Mouse (Mus musculus) kidney, embryonic 14.5 days (tissue): ENCODE results near the gene Gpatch3. TPM values are rescaled to one million over a fixed set of nuclear protein-coding genes. Genes with fewer than 3 reads are reported as not detected.

Source experiments
- ATAC-seq: fragments of 200-750 bp; cut with Nextera tagmentation; 2 replicates; pipeline ENCODE4 v1.8.0; 2017; ENCODE audit warnings: moderate number of reproducible peaks, mild to moderate bottlenecking, moderate TSS enrichment, moderate library complexity; ENCODE audit not compliant: low FRiP score, low TSS enrichment
- H3K27ac ChIP-seq: fragments of 300-500 bp; sonication (generic); 2 replicates; pipeline ENCODE4 v1.5.1; 2014; ENCODE audit warnings: low read depth, mild to moderate bottlenecking, low read length, moderate library complexity, mixed read lengths
- H3K27me3 ChIP-seq: fragments of 300-500 bp; sonication (generic); 2 replicates; pipeline ENCODE4 v1.6.1; 2014; ENCODE audit warnings: mild to moderate bottlenecking, low read length; ENCODE audit not compliant: control insufficient read depth, insufficient read depth
- H3K36me3 ChIP-seq: fragments of 300-500 bp; sonication (generic); 2 replicates; pipeline ENCODE4 v1.6.1; 2014; ENCODE audit warnings: low read length, mixed read lengths; ENCODE audit not compliant: control insufficient read depth, insufficient read depth
- H3K4me1 ChIP-seq: fragments of 300-500 bp; sonication (generic); 2 replicates; pipeline ENCODE4 v1.6.1; 2014; ENCODE audit warnings: low read length, mixed read lengths; ENCODE audit not compliant: control insufficient read depth, insufficient read depth
- H3K4me2 ChIP-seq: fragments of 300-500 bp; sonication (generic); replicated peaks from 2 replicates; pipeline ENCODE4 v1.6.1; 2014; ENCODE audit warnings: low read depth, mild to moderate bottlenecking, low read length
- H3K4me3 ChIP-seq: fragments of 300-500 bp; sonication (generic); 2 replicates; pipeline ENCODE4 v1.5.1; 2014; ENCODE audit warnings: mild to moderate bottlenecking, low read length
- H3K9ac ChIP-seq: fragments of 300-500 bp; sonication (generic); 2 replicates; pipeline ENCODE4 v1.6.1; 2014; ENCODE audit warnings: low read depth, mild to moderate bottlenecking, low read length, moderate library complexity
- H3K9me3 ChIP-seq: fragments of 300-500 bp; sonication (generic); 2 replicates; pipeline ENCODE4 v1.6.1; 2016; ENCODE audit warnings: low read length; ENCODE audit not compliant: control insufficient read depth
- WGBS: fragments of 180-500 bp; shearing (Covaris S2); extraction: QIAGEN DNeasy Blood & Tissue Kit; methylation state at CpG from one replicate; pipeline ENCODE4 v1.1.7; 2014; 5-methylcytosine and 5-hydroxymethylcytosine counted together
- polyA plus RNA-seq: library from polyadenylated mRNA; unstranded; fragments of >200 nt; fragmentation: Nextera tagmentation; extraction: Ambion mirVana; gene quantifications from 2 replicates; pipeline ENCODE4 v1.2.1, GENCODE M21; 2014

Gpatch3 gene
- polyA plus RNA-seq, 1 experiment from 2014 or later = 10.2 TPM

DNA sequence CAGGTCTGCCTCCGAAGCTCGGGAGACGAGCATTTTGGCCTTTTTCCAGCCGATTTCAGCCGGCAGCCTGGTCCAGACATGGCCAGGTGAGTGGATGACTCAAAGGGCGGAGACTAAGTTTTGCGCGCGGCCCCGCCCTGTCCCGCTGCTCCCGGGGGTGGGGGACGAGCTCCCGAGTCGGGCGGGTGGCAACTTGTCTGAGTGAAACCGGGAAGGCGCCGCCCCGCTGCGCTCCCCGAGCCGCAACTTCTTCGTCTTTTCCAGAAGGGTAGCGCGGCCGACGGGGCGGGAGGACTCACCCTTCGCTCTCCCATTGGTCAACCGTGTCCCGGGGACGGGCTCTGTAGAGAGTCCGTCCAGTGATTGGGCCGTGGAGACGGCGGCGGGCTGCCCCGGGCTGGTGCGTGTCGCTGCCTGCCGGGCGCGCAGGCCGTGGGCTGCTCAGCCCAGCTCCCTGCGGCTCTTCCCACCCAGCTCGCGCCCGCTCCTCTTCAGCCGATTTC, 25.1 kb downstream of the Gpatch3 start:
- peak; percentile 95 for ATAC-seq
- peak overlapping the region; percentile 56 for H3K4me3 ChIP-seq
- H3K36me3 ChIP-seq = peaks cover 10% of the 10 kb centered on the region; the same call in 1 of the 2 replicates
- H3K4me1 ChIP-seq = peaks cover 14% of the 10 kb centered on the region; the same call in 1 of the 2 replicates
- H3K9me3 ChIP-seq = no peaks in the 10 kb centered on the region
- peak overlapping the region; percentile 88 for H3K4me2 ChIP-seq
- under 1% methylated on average over 50 of the region's 50 CpGs for WGBS
- no peak overlapping the region for H3K27ac ChIP-seq
- peaks cover 33% of the 10 kb centered on the region for H3K27me3 ChIP-seq
- peak overlapping the region; percentile 48 for H3K9ac ChIP-seq

DNA sequence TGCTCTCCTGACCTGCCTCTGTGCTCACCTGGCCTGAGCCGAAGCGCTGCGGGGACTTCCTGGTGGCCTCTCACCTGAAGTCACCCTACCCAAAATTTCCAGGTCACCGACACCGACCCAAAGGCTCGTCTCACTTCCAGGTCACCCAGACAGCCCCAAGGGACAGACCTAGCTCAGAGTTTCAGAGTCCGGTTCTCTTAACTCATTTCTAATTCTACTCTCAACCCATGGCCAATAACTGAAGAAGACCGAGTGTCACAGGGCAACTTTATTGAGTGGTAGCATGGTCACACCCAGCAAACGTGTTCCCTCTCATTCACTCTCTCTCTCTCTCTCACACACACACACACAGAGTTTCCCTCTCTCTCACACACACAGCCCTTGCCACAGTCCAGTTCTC, 25.8 kb downstream of the Gpatch3 start:
- H3K27ac ChIP-seq = no peak overlapping the region

DNA sequence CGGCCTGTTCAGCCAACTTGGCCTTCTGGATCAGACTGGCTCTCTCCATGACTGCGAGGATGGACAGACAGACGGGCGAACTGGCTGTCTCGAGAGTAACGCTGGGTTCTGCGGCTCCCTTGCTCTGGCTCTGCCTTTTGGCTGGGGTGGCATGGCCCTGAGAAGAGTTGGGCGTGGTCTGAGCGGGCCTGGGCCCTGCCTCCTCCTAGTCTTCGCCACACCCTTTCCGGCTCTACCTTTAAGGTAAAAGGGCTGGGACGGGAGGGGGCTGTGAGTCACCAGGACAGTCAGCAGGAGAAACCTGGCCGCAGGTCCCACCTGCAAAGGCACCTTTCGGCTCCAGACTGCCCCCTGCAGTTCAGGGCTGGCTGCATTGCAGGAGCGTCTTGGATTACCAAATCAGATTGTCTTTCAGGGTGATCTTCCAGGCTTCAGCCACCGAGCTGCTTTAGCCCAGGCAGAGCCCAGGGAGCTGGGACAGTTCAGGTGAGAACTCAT, 27.2 kb downstream of the Gpatch3 start, which contains the start of gene Sfn:
Gene Sfn (minus strand): TSS at position 448 of the 498 bp plus-strand sequence.
- Histone ChIP-seq H3K9ac (peak within 1 kb of the TSS; percentile 28; the same call in 1 of the 2 replicates), H3K4me3 (peak within 1 kb of the TSS; percentile 28)
- WGBS = 5% methylated on average over 16 of the region's 16 CpGs

More for the DNA sequence above, 25.8 kb downstream of the Gpatch3 start:
- peaks cover 10% of the 10 kb centered on the region; the same call in 1 of the 2 replicates for H3K36me3 ChIP-seq
- H3K4me3 ChIP-seq = peak overlapping the region; percentile 56
- WGBS = 14% methylated on average over 9 of the region's 9 CpGs
- peak overlapping the region; percentile 88 for H3K4me2 ChIP-seq
- H3K4me1 ChIP-seq = peaks cover 16% of the 10 kb centered on the region; the same call in 1 of the 2 replicates
- H3K27me3 ChIP-seq = peaks cover 33% of the 10 kb centered on the region
- no peaks in the 10 kb centered on the region for H3K9me3 ChIP-seq
- ATAC-seq = peak; percentile 21; the same call in 1 of the 2 replicates
- no peak overlapping the region; the same call in 1 of the 2 replicates for H3K9ac ChIP-seq

DNA sequence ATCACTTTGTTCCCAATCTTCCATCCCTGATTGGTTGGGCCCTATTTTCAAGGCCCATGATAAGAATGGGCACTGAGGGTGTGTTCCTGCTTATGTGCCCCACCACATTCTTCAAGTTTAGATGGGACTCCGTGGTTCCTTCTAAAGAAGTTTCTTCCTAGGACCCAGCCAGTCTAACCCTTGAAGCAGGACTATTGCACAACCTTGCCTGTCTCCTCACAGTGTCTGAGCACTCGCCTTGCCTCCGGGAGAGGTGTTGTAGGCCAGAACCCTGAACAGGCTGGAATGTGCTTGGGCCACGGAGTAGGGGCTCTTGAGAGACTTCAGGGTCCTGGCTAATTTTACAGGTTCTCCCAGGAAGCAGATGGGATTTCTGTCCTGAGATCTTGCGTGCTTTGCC, 28.5 kb downstream of the Gpatch3 start:
- Histone ChIP-seq H3K36me3 (peaks cover 15% of the 10 kb centered on the region; the same call in 1 of the 2 replicates), H3K9ac (no peak overlapping the region), H3K9me3 (no peaks in the 10 kb centered on the region), H3K27ac (no peak overlapping the region), H3K4me2 (no peak overlapping the region), H3K4me3 (no peak overlapping the region), H3K4me1 (peaks cover 16% of the 10 kb centered on the region; the same call in 1 of the 2 replicates), H3K27me3 (peaks cover 33% of the 10 kb centered on the region)
- WGBS = 92% methylated on average over 5 of the region's 5 CpGs
- ATAC-seq = no peak

More for the DNA sequence above, 27.2 kb downstream of the Gpatch3 start, which contains the start of gene Sfn:
- no peaks in the 10 kb centered on the region for H3K9me3 ChIP-seq
- peaks cover 14% of the 10 kb centered on the region; the same call in 1 of the 2 replicates for H3K36me3 ChIP-seq
- H3K4me2 ChIP-seq = peak within 1 kb of the TSS; percentile 42
- peak; percentile 42 for ATAC-seq
- peaks cover 33% of the 10 kb centered on the region for H3K27me3 ChIP-seq
- H3K4me1 ChIP-seq = peaks cover 16% of the 10 kb centered on the region; the same call in 1 of the 2 replicates
- no peak within 1 kb of the TSS for H3K27ac ChIP-seq

DNA sequence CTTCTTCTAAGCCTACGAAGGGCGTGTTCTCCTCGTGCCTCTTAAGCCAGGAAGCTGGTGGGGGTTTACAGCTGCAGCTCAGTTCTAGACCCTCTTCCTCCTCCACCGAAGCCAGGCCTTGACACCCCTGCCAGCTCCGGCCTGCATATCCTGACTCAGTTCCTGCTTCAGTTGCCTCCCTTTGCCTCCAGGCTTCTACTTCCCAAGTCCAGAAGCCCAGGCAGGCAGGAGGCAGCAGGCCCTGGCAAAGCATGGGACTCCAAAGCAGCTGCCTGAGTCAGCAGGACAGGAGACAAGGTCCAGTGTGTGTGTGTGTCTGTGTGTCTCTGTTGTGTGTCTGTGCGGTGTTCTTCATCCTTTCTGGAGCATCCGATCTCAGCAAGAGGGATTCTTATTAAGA, 29.6 kb downstream of the Gpatch3 start:
- 87% methylated on average over 7 of the region's 7 CpGs for WGBS

DNA sequence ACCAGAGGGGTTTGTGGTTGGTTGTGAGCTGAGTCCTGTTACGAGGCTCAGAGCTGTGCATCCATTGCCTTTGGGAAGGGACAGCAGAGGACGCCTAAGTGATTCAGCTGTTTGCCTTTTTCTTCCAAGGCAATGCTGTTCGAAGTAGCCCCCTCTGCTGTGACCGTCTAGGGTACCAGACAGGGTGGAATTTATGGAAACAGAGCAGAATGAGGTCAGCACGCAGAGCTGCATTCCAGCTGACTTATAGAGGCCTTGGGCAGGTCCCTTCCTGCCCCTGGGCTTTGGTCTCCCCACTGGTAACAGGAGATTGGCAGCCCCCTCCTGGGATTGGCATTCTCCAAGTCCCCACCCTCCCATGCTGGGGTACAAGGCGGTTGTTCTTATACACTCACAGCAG, 30.3 kb downstream of the Gpatch3 start:
- Histone ChIP-seq H3K9me3 (no peaks in the 10 kb centered on the region), H3K4me3 (no peak overlapping the region), H3K4me2 (no peak overlapping the region), H3K9ac (no peak overlapping the region), H3K4me1 (0 out of 2 replicates have a peak, but pooled peaks cover 3% of the 10 kb centered on the region), H3K36me3 (peaks cover 24% of the 10 kb centered on the region), H3K27me3 (peaks cover 18% of the 10 kb centered on the region), H3K27ac (no peak overlapping the region)
- WGBS = 56% methylated on average over 6 of the region's 6 CpGs
- no peak for ATAC-seq

More for the DNA sequence above, 29.6 kb downstream of the Gpatch3 start:
- Histone ChIP-seq H3K36me3 (peaks cover 24% of the 10 kb centered on the region), H3K4me1 (peaks cover 5% of the 10 kb centered on the region; the same call in 1 of the 2 replicates), H3K27me3 (peaks cover 23% of the 10 kb centered on the region), H3K4me3 (no peak overlapping the region), H3K9ac (no peak overlapping the region), H3K9me3 (no peaks in the 10 kb centered on the region), H3K4me2 (no peak overlapping the region), H3K27ac (no peak overlapping the region)
- no peak for ATAC-seq

DNA sequence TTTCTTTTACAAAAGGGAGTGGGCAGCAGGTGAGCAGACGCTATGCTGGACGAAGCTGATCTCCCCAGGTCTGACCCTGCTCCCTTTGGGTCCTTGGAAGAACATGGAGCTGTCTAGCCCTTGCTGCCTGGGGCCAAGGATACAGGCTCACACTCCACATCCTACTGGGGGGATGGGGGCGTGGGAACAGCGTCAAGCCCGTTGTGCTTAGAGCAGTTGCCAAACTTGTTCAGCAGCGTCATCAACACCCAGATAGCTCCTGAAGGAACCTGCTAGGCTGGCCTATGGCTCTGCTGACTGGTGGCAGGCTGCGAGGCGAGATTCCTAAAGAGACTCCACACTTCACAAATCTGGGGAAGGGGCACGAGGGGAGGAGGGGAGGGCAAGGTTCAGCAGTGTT, 30.8 kb downstream of the Gpatch3 start:
- no peak overlapping the region for H3K27ac ChIP-seq
- WGBS = 57% methylated on average over 9 of the region's 9 CpGs
- peaks cover 24% of the 10 kb centered on the region for H3K36me3 ChIP-seq
- H3K27me3 ChIP-seq = peaks cover 14% of the 10 kb centered on the region
- H3K9ac ChIP-seq = no peak overlapping the region
- 0 out of 2 replicates have a peak, but pooled peaks cover 3% of the 10 kb centered on the region for H3K4me1 ChIP-seq
- no peak overlapping the region for H3K4me2 ChIP-seq
- ATAC-seq = no peak
- H3K4me3 ChIP-seq = no peak overlapping the region
- no peaks in the 10 kb centered on the region for H3K9me3 ChIP-seq

DNA sequence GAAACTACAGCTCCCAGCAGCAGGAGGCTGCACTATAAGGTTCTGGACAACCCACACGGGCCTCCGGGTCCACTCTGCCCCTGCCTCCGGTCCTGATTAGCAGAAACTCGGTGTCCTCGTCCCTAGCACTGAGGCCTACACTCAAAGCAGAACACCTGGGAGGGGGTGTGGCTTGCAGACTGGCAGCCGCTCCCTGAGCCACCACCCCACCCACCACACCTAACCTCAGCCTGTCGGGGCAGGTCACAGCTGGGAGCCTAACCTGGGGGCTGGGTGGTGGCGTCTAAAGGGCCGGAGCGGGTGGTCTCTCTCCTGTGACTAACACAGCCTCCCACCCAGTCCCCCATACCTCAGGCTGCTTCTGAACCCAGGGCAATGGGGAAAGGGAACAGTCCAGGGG, 32.7 kb downstream of the Gpatch3 start:
- peaks cover 29% of the 10 kb centered on the region for H3K36me3 ChIP-seq

DNA sequence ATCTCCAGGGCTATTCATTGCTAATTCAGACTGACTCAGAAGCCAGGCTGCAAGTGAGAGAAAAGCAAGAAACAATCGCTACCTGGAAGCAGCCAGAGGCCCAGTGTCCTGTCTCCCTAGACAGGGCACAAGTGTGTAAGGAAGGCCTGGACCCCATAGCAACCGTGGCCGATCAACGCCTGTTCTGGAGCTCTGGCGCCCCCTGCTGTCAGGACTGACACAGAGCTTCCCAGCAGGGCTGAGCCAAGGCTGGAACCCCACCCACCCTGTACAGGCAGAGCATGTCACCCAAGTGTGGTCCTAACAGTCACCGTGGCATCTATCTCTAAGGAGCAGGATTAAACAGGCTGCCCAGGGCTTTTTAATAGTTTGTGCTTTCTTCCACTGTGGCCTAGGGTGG, 35.2 kb downstream of the Gpatch3 start:
- peaks cover 3% of the 10 kb centered on the region; the same call in 1 of the 2 replicates for H3K9me3 ChIP-seq
- peaks cover 34% of the 10 kb centered on the region for H3K36me3 ChIP-seq
- no peaks in the 10 kb centered on the region for H3K27me3 ChIP-seq
- H3K27ac ChIP-seq = no peak overlapping the region
- no peak overlapping the region for H3K9ac ChIP-seq
- no peak overlapping the region for H3K4me2 ChIP-seq
- H3K4me3 ChIP-seq = no peak overlapping the region
- 16% methylated on average over 6 of the region's 6 CpGs for WGBS
- H3K4me1 ChIP-seq = 0 out of 2 replicates have a peak, but pooled peaks cover 3% of the 10 kb centered on the region
- ATAC-seq = peak; percentile 61

More for the DNA sequence above, 32.7 kb downstream of the Gpatch3 start:
- Histone ChIP-seq H3K27me3 (peaks cover 7% of the 10 kb centered on the region), H3K27ac (no peak overlapping the region), H3K4me1 (0 out of 2 replicates have a peak, but pooled peaks cover 3% of the 10 kb centered on the region), H3K4me2 (no peak overlapping the region), H3K9ac (no peak overlapping the region), H3K4me3 (no peak overlapping the region), H3K9me3 (no peaks in the 10 kb centered on the region)
- no peak for ATAC-seq
- WGBS = 87% methylated on average over 10 of the region's 10 CpGs
